Mouse (Mus musculus): ENCODE measurements around the gene Dok4. TPM values are rescaled to one million over a fixed set of nuclear protein-coding genes. Genes with fewer than 3 reads are reported as not detected.

Dok4 gene
- 63.6 and 69.2 TPM in 2 replicates for polyA plus RNA-seq (2015; fragmentation: Nextera tagmentation; extraction: Ambion mirVana)

DNA sequence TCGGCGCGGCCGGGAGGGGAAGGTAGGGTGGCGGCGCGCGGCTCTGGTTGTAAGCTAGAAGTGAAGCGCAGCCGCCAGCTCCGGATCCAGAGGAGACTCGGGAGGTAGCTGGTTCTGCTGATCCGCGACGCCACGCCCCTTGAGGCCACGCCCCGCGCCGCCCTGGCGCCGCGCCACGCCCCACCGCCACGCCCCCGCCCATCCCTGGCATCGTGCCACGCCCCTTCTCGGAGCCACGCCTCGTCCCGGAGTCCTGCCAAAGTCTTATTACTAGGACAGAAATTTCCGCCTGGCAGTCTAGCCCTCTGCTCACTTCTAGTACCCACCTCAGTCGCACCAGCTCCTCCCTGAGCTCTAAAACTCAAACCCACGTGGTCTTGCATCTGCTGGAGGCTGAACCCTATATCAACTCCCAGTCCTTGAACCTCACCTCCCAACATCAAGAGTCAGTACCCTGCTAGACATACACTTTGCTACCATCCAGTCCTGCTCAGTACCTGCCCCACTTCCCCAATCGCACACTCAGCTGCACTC, at the start of gene Dok4:
Gene Dok4 (minus strand): TSS at position 134 of the 534 bp plus-strand sequence.
- Histone ChIP-seq H3K27me3 (peaks cover 9% of the 10 kb centered on the region; the same call in 1 of the 2 replicates), H3K36me3 (no peaks in the 10 kb centered on the region), H3K27ac (replicated peaks) (peak within 1 kb of the TSS; percentile 47), H3K4me3 (peak within 1 kb of the TSS; percentile 62), H3K4me1 (peaks cover 44% of the 10 kb centered on the region), H3K9ac (replicated peaks) (peak within 1 kb of the TSS; percentile 58), H3K9me3 (no peaks in the 10 kb centered on the region), H3K4me2 (replicated peaks) (peak within 1 kb of the TSS; percentile 96)
- ATAC-seq (replicated peaks): peak; percentile 70
- under 1% methylated on average over 29 of the region's 37 CpGs for WGBS

- Histone ChIP-seq H3K36me3 (no peaks in the 10 kb centered on the region), H3K9me3 (no peaks in the 10 kb centered on the region), H3K4me3 (no peak within 1 kb of the TSS), H3K27me3 (no peaks in the 10 kb centered on the region), H3K4me2 (replicated peaks) (no peak within 1 kb of the TSS), H3K4me1 (no peaks in the 10 kb centered on the region), H3K9ac (replicated peaks) (no peak within 1 kb of the TSS), H3K27ac (replicated peaks) (no peak within 1 kb of the TSS)
- ATAC-seq (replicated peaks): no peak
- 38% methylated on average over 5 of the region's 8 CpGs for WGBS
These were observed 47.3 kb upstream of the Dok4 start, which contains the start of gene Adgrg5 for GRCm38 (mm10) chr8:94923405-94923804. Adgrg5 (plus strand) TSS chr8:94923694.

DNA sequence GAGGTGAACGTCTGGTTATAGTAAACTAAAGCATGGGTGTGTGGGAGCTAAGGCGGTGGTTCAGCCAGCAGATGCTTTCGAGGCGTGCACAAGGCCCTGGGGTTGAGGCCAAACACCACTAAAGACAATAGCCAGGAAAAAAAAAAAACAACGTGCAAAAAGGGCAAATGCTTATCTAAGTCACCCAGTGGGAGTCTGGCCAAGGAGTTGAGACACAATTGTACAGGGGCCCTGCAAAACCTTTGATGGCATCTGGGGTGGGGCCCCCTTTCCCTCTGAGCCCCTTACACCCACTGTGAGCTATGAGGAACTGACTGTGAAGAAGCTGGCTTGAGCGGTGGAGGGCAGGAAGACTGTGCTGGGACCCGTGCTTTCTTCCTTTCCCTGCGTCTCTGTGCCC, 46.5 kb upstream of the Dok4 start:
- Histone ChIP-seq H3K27ac (replicated peaks) (no peak overlapping the region), H3K4me1 (peaks cover 6% of the 10 kb centered on the region), H3K4me2 (replicated peaks) (no peak overlapping the region), H3K9me3 (no peaks in the 10 kb centered on the region), H3K36me3 (no peaks in the 10 kb centered on the region), H3K9ac (replicated peaks) (no peak overlapping the region), H3K27me3 (no peaks in the 10 kb centered on the region), H3K4me3 (no peak overlapping the region)
- WGBS: 28% methylated on average over 8 of the region's 8 CpGs
- ATAC-seq (replicated peaks): no peak

DNA sequence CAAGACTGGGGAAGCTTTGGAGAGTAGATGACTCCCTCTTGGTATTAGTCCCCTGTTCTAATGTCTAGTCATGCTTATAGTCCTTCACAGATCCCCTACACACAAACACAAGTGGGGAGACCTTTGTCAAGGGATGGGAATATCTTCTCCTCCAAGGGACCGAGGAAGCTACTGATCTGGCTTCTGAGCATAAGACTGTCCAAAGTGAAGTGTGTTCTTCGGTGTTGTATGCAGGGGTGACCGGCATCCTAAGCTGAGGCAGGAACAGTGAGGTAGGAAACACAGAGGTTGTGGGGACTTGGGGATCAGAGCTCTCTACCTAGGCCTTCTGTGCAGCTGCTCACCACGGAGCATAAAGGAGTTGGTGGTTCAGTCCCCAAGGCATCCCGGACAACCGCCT, 46.0 kb upstream of the Dok4 start:
- H3K9me3 ChIP-seq: no peaks in the 10 kb centered on the region
- H3K36me3 ChIP-seq: no peaks in the 10 kb centered on the region
- WGBS: 80% methylated on average over 6 of the region's 6 CpGs
- no peak overlapping the region for H3K9ac ChIP-seq (replicated peaks)
- no peak for ATAC-seq (replicated peaks)
- no peak overlapping the region for H3K4me2 ChIP-seq (replicated peaks)
- no peak overlapping the region for H3K27ac ChIP-seq (replicated peaks)
- H3K4me1 ChIP-seq: peaks cover 10% of the 10 kb centered on the region
- H3K27me3 ChIP-seq: no peaks in the 10 kb centered on the region
- no peak overlapping the region for H3K4me3 ChIP-seq

GRCm38 (mm10) chr8:94919256-94919655, 43.1 kb upstream of the Dok4 start:
- no peak overlapping the region for H3K27ac ChIP-seq (replicated peaks)
- H3K27me3 ChIP-seq: no peaks in the 10 kb centered on the region
- no peak overlapping the region for H3K9ac ChIP-seq (replicated peaks)

GRCm38 (mm10) chr8:94917851-94918495, 41.8 kb upstream of the Dok4 start, which contains the start of gene Ccdc102a:
Ccdc102a (minus strand) TSS chr8:94918098.
- peak within 1 kb of the TSS; percentile 50 for H3K4me3 ChIP-seq
- no peak within 1 kb of the TSS for H3K27ac ChIP-seq (replicated peaks)
- 2% methylated on average over 48 of the region's 51 CpGs for WGBS
- peak; percentile 30; the same call in 1 of the 2 replicates for ATAC-seq (replicated peaks)
- H3K4me1 ChIP-seq: peaks cover 38% of the 10 kb centered on the region
- no peaks in the 10 kb centered on the region for H3K36me3 ChIP-seq
- no peaks in the 10 kb centered on the region for H3K9me3 ChIP-seq
- H3K27me3 ChIP-seq: peaks cover 1% of the 10 kb centered on the region; the same call in 1 of the 2 replicates
- peak within 1 kb of the TSS; percentile 31 for H3K9ac ChIP-seq (replicated peaks)
- H3K4me2 ChIP-seq (replicated peaks): peak within 1 kb of the TSS; percentile 82

More at GRCm38 (mm10) chr8:94919256-94919655, 43.1 kb upstream of the Dok4 start:
- no peak for ATAC-seq (replicated peaks)
- Histone ChIP-seq H3K4me1 (peaks cover 30% of the 10 kb centered on the region), H3K36me3 (no peaks in the 10 kb centered on the region), H3K4me2 (replicated peaks) (no peak overlapping the region), H3K4me3 (no peak overlapping the region), H3K9me3 (no peaks in the 10 kb centered on the region)

GRCm38 (mm10) chr8:94917352-94917751, 41.2 kb upstream of the Dok4 start:
- Histone ChIP-seq H3K4me2 (replicated peaks) (peak overlapping the region; percentile 82), H3K4me1 (peaks cover 41% of the 10 kb centered on the region), H3K4me3 (peak overlapping the region; percentile 50), H3K36me3 (no peaks in the 10 kb centered on the region), H3K27ac (replicated peaks) (no peak overlapping the region), H3K9ac (replicated peaks) (peak overlapping the region; percentile 31), H3K9me3 (no peaks in the 10 kb centered on the region), H3K27me3 (peaks cover 7% of the 10 kb centered on the region; the same call in 1 of the 2 replicates)
- under 1% methylated on average over 27 of the region's 27 CpGs for WGBS
- ATAC-seq (replicated peaks): peak; percentile 91

DNA sequence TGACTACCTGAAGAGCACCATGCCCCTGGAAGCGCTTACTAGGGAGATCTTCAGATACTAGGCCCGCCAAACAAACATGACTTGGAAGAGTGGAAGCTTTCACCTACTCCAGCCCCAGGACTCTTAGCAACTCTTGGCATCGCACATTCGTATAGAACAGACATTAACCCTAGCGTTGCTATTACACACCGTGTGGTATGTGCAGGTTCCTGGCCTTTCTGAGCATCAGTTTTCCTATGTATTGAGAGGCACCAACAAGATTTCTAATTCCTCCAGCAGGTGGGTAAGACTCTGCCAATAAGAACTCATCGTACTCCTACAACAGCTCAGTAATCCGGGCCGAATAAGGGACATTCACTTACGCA, 40.8 kb upstream of the Dok4 start:
- peaks cover 9% of the 10 kb centered on the region; the same call in 1 of the 2 replicates for H3K27me3 ChIP-seq
- no peaks in the 10 kb centered on the region for H3K36me3 ChIP-seq
- H3K27ac ChIP-seq (replicated peaks): no peak overlapping the region
- WGBS: 6% methylated on average over 10 of the region's 10 CpGs
- peaks cover 41% of the 10 kb centered on the region for H3K4me1 ChIP-seq
- no peak for ATAC-seq (replicated peaks)
- H3K4me3 ChIP-seq: peak overlapping the region; percentile 50
- H3K4me2 ChIP-seq (replicated peaks): peak overlapping the region; percentile 82
- H3K9me3 ChIP-seq: no peaks in the 10 kb centered on the region
- H3K9ac ChIP-seq (replicated peaks): 0 out of 2 replicates have a peak overlapping the region, but pooled peaks have one; percentile 18

GRCm38 (mm10) chr8:94916311-94916959, 40.3 kb upstream of the Dok4 start:
- H3K36me3 ChIP-seq: no peaks in the 10 kb centered on the region
- peak overlapping the region; percentile 50; the same call in 1 of the 2 replicates for H3K4me3 ChIP-seq
- peaks cover 9% of the 10 kb centered on the region; the same call in 1 of the 2 replicates for H3K27me3 ChIP-seq
- WGBS: 46% methylated on average over 9 of the region's 9 CpGs
- no peak for ATAC-seq (replicated peaks)
- no peak overlapping the region for H3K27ac ChIP-seq (replicated peaks)
- peaks cover 41% of the 10 kb centered on the region for H3K4me1 ChIP-seq
- H3K9ac ChIP-seq (replicated peaks): no peak overlapping the region
- H3K4me2 ChIP-seq (replicated peaks): peak overlapping the region; percentile 82
- H3K9me3 ChIP-seq: no peaks in the 10 kb centered on the region

GRCm38 (mm10) chr8:94914701-94915101, 38.6 kb upstream of the Dok4 start:
- Histone ChIP-seq H3K36me3 (no peaks in the 10 kb centered on the region), H3K4me2 (replicated peaks) (0 out of 2 replicates have a peak overlapping the region, but pooled peaks have one; percentile 9), H3K27ac (replicated peaks) (peak overlapping the region; percentile 50), H3K9ac (replicated peaks) (no peak overlapping the region), H3K9me3 (no peaks in the 10 kb centered on the region), H3K4me1 (peaks cover 41% of the 10 kb centered on the region), H3K4me3 (no peak overlapping the region), H3K27me3 (peaks cover 9% of the 10 kb centered on the region; the same call in 1 of the 2 replicates)
- peak; percentile 26; the same call in 1 of the 2 replicates for ATAC-seq (replicated peaks)
- WGBS: 47% methylated on average over 3 of the region's 3 CpGs

- Histone ChIP-seq H3K27me3 (peaks cover 9% of the 10 kb centered on the region; the same call in 1 of the 2 replicates), H3K9ac (replicated peaks) (no peak overlapping the region), H3K4me2 (replicated peaks) (no peak overlapping the region), H3K27ac (replicated peaks) (no peak overlapping the region), H3K4me1 (peaks cover 41% of the 10 kb centered on the region), H3K9me3 (no peaks in the 10 kb centered on the region), H3K36me3 (no peaks in the 10 kb centered on the region), H3K4me3 (no peak overlapping the region)
- no peak for ATAC-seq (replicated peaks)
- WGBS: 74% methylated on average over 6 of the region's 6 CpGs
These were observed 38.1 kb upstream of the Dok4 start for GRCm38 (mm10) chr8:94914256-94914655.
